Mouse (Mus musculus) heart, adult 2 months (tissue): ENCODE measurements around the gene Pask. TPM values are rescaled to one million over a fixed set of nuclear protein-coding genes. Genes with fewer than 3 reads are reported as not detected.

ENCODE experiments used
- DNase-seq, 2 experiments: peaks; one replicate each; pipeline ENCODE4 v3.0.0; 2021
- H3K27ac ChIP-seq: fragments of 200-600 bp; 2 replicates; pipeline ENCODE4 v1.8.1; 2022
- H3K27me3 ChIP-seq: fragments of 200-500 bp; 2 replicates; pipeline ENCODE4 v1.6.1; 2012; ENCODE audit warnings: mild to moderate bottlenecking, low read length, inconsistent platforms, mixed read lengths; ENCODE audit not compliant: control insufficient read depth, insufficient read depth
- H3K36me3 ChIP-seq: fragments of 200-500 bp; 2 replicates; pipeline ENCODE4 v1.6.1; 2012; ENCODE audit warnings: low read length, inconsistent platforms; ENCODE audit not compliant: control insufficient read depth, insufficient read depth
- H3K4me1 ChIP-seq: fragments of 200-500 bp; 2 replicates; pipeline ENCODE4 v1.6.1; 2011; ENCODE audit warnings: low read length; ENCODE audit not compliant: control insufficient read depth, insufficient read depth
- H3K4me3 ChIP-seq: fragments of 200-600 bp; 2 replicates; pipeline ENCODE4 v1.8.1; 2022
- H3K79me2 ChIP-seq: fragments of 200-500 bp; replicated peaks from 2 replicates; pipeline ENCODE4 v1.6.1; 2012; ENCODE audit warnings: mild to moderate bottlenecking, inconsistent platforms, low read length, moderate library complexity, mixed read lengths; ENCODE audit not compliant: control insufficient read depth, insufficient read depth
- H3K9ac ChIP-seq: fragments of 200-500 bp; 2 replicates; pipeline ENCODE4 v1.6.1; 2012; ENCODE audit warnings: low read depth, mild to moderate bottlenecking, control low read depth, inconsistent platforms, low read length, mixed read lengths
- CTCF ChIP-seq: fragments of 200-600 bp; IDR thresholded peaks from 2 replicates; pipeline ENCODE4 v1.8.1; 2022; ENCODE audit warnings: antibody characterized with exemption, mild to moderate bottlenecking, moderate library complexity
- EP300 ChIP-seq: fragments of 200-500 bp; IDR thresholded peaks from 2 replicates; pipeline ENCODE4 v1.6.1; 2011; ENCODE audit warnings: low read depth, low read length, control low read depth; ENCODE audit not compliant: insufficient read depth
- POLR2A ChIP-seq: fragments of 200-500 bp; IDR thresholded peaks from 2 replicates; pipeline ENCODE4 v1.6.1; 2011; ENCODE audit warnings: mild to moderate bottlenecking, low read depth, low read length, control low read depth; ENCODE audit not compliant: insufficient read depth
- WGBS: fragments of 180-500 bp; shearing (Covaris S2); methylation state at CpG from one replicate; pipeline ENCODE4 v1.1.7; 2018; 5-methylcytosine and 5-hydroxymethylcytosine counted together
- intact Hi-C: fragments of 180-260 bp; cut with DNase I; formaldehyde crosslinking; loops from one replicate; pipeline ENCODE4 v1.15.1; 2025
- microRNA-seq, 2 experiments: library from miRNA; unstranded; fragments of <30 nt; microRNA quantifications; one replicate each; pipeline ENCODE4 v1.2.0; 2021
- polyA plus RNA-seq: library from polyadenylated mRNA; depleted of rRNA; stranded (reverse); fragments of >200 nt; gene quantifications from 2 replicates; pipeline ENCODE4 v1.2.3, GENCODE M21; 2012; rRNA removed
- total RNA-seq, 2 experiments: library from RNA; stranded (reverse); gene quantifications; 2 replicates each; pipeline ENCODE4 v1.2.3; 2021

The Pask gene
- total and polyA plus RNA-seq, 3 experiments: 0.10 to 0.39 (median 0.27) TPM

DNA sequence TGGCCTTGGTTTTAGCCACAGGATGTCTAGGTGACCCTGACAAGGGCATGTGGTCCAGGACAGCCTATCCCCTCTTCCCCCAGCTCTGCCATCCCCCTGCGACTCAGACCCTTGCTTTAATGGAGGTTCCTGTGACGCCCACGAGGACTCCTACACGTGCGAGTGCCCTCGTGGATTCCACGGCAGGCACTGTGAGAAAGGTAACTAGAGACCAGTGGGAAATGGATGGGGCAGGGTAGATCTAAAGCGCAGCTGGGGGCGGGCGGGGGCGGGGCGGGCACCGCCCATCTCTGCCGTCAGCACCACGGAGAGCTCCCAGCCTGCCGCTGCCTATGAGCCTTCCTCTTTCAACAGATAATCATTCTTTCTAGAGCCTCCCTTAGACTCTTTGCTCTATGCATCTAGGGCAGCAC is 70.9 kb downstream of the Pask start:
- intact Hi-C loops: no loop called here
- no peaks in the 10 kb centered on the region for H3K36me3 ChIP-seq
- WGBS: 13% methylated on average over 16 of the region's 16 CpGs
- no peak overlapping the region for H3K4me3 ChIP-seq
- no peak for DNase-seq
- no peak overlapping the region for H3K27ac ChIP-seq
- TF ChIP-seq CTCF (no peak), POLR2A (no peak), EP300 (no peak)
- no peaks in the 10 kb centered on the region for H3K27me3 ChIP-seq
- H3K4me1 ChIP-seq: no peaks in the 10 kb centered on the region
- no peak overlapping the region for H3K9ac ChIP-seq
- H3K79me2 ChIP-seq: no peaks in the 10 kb centered on the region

DNA sequence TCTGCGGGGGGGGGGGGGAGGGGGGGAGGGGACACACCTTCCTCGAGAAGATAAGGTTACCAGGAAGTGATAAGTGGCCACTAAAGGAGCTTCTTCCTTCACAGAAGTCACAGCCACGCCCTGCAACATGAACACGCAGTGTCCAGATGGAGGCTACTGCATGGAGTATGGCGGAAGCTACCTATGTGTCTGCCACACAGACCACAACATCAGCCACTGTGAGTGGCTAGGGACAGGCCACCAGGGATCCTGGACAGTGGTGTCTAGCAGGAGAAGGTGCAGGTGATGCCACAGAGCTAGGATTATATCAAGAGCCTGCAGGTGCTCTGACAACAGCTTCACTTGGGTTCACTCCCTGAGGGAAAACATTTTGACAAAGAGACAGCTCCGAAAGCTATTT is 71.5 kb downstream of the Pask start:
- TF ChIP-seq POLR2A (no peak), CTCF (no peak), EP300 (no peak)
- Histone ChIP-seq H3K79me2 (no peaks in the 10 kb centered on the region), H3K9ac (no peak overlapping the region), H3K27ac (no peak overlapping the region), H3K4me3 (no peak overlapping the region), H3K4me1 (no peaks in the 10 kb centered on the region), H3K27me3 (no peaks in the 10 kb centered on the region), H3K36me3 (no peaks in the 10 kb centered on the region)
- WGBS: 64% methylated on average over 6 of the region's 6 CpGs
- intact Hi-C loops: no loop called here
- no peak for DNase-seq

DNA sequence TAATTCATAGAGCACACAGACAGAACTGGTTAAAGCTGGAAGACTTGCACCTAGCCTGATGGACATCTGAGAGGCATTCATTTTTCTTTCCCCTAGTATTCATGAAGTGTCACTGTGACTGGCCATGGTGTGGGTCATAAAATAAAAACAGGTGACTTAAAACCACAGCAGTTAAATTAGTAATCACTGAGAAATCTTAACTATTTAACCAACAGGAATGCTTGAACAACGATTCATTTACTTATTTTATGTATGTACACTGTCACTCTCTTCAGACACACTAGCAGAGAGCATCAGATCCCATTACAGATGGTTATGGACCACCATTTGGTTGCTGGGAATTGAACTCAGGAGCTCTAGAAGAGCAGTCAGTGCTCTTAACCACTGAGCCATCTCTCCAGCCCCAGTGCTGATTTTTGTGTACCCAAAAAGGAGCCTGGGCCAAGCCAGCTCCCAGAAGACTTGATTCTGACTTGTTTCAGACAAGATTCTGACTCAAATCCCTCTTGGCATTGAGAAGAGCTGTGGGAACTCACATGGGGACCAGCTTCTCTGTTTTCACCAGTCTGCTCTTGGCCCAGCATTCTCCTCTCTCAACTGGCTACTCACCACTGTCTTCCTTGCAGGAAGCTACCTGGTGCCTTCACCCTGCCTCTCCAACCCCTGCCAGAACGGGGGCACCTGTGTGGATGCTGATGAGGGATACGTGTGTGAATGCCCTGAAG is 72.6 kb downstream of the Pask start:
- intact Hi-C loops: no loop called here
- H3K4me3 ChIP-seq: no peak overlapping the region

DNA sequence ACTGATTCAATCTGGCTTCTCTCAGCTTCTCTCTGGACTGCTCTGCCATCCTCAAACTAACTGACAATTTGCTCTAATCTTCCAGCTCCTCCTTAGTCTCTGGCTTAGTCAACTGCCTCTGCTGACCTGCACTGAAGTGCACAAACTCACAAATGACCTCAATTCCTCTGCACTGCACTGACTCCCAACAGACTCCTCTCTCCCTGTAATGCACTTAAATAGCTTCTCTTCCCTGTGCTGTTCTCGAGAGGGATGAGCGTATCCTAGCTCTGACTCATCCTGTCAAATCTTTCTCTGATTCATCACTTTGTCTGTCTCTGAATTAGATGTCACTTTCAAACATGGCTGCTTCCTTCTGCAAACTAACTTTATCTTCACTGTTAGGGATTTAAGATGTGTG is 75.0 kb downstream of the Pask start:
- Histone ChIP-seq H3K9ac (no peak overlapping the region), H3K27ac (no peak overlapping the region), H3K4me3 (no peak overlapping the region), H3K36me3 (no peaks in the 10 kb centered on the region), H3K4me1 (no peaks in the 10 kb centered on the region), H3K27me3 (no peaks in the 10 kb centered on the region), H3K79me2 (no peaks in the 10 kb centered on the region)
- no peak for TF ChIP-seq CTCF
- TF ChIP-seq EP300: no peak
- TF ChIP-seq POLR2A: no peak
- 76% methylated on average over 2 of the region's 2 CpGs for WGBS
- intact Hi-C loops: no loop called here
- DNase-seq: no peak

More for the DNA sequence above, 72.6 kb downstream of the Pask start:
- Histone ChIP-seq H3K9ac (no peak overlapping the region), H3K36me3 (no peaks in the 10 kb centered on the region), H3K4me1 (no peaks in the 10 kb centered on the region), H3K79me2 (no peaks in the 10 kb centered on the region), H3K27ac (no peak overlapping the region), H3K27me3 (no peaks in the 10 kb centered on the region)
- TF ChIP-seq POLR2A: no peak
- no peak for TF ChIP-seq CTCF
- 71% methylated on average over 3 of the region's 3 CpGs for WGBS
- peak in 1 of 2 experiments; percentile 9 for DNase-seq

DNA sequence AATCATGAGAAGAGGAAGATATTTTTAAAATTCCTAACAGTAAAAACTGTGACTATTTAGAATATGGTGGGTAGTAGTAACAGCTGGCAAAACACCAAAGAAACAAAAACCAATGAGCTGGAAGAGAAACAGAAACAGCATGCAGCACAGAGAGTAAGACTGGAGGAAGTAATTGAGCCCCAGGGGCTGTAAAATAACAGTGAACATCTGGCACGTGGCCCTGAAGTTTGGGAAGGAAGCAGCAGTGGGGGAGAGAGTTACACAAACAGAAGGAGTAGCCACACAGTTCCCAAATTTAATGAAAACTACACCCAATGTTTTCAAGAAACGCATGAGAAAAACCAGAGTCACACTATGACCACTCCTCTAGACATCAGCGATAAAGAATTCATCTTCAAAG is 76.1 kb downstream of the Pask start:
- H3K9ac ChIP-seq: no peak overlapping the region
- 40% methylated on average over 3 of the region's 3 CpGs for WGBS
- H3K36me3 ChIP-seq: no peaks in the 10 kb centered on the region
- no peaks in the 10 kb centered on the region for H3K79me2 ChIP-seq
- H3K27ac ChIP-seq: no peak overlapping the region
- intact Hi-C loops: no loop called here
- no peaks in the 10 kb centered on the region for H3K27me3 ChIP-seq
- no peak for TF ChIP-seq POLR2A
- TF ChIP-seq EP300: no peak
- TF ChIP-seq CTCF: no peak
- DNase-seq: peak in 1 of 2 experiments; percentile 14
- no peak overlapping the region for H3K4me3 ChIP-seq
- no peaks in the 10 kb centered on the region for H3K4me1 ChIP-seq

Small RNA genes lying within 50 kb of the gene (microRNA-seq; reads per million reads assigned to microRNA genes)
- gene Mir6345 (0 reads per million in 2 experiments), gene Mir6901 (0 to 0.56 reads per million in 2 experiments), gene Mir6902 (0 to 0.39 reads per million in 2 experiments)

Other genes with a start within 250 kb of the Pask start
- 1 to 10 TPM; 1.2 to 2.0 TPM for gene Kif1a, start 241.5 kb downstream of the Pask start, total RNA-seq
- 1.4 and 1.8 TPM in 2 replicates for gene Kif1a, start 241.5 kb downstream of the Pask start, polyA plus RNA-seq
- not detected for gene Agxt, start 208.2 kb downstream of the Pask start, total RNA-seq
- gene Agxt, start 208.2 kb downstream of the Pask start, polyA plus RNA-seq: 0.23 TPM in 1 of 2 replicates, not detected in the other
- not detected for gene 2310007B03Rik, start 182.5 kb downstream of the Pask start, total RNA-seq
- 0.82 TPM in 1 of 2 replicates, not detected in the other for gene 2310007B03Rik, start 182.5 kb downstream of the Pask start, polyA plus RNA-seq
- under 1 TPM in 1 of 2 experiments, not detected in 1; 0.09 TPM for gene Crocc2, start 174.8 kb downstream of the Pask start, total RNA-seq
- 0.20 and 0.35 TPM in 2 replicates for gene Crocc2, start 174.8 kb downstream of the Pask start, polyA plus RNA-seq
- 1 to 10 TPM; 7.2 to 7.6 TPM for gene Sned1, start 107.6 kb downstream of the Pask start, total RNA-seq
- gene Sned1, start 107.6 kb downstream of the Pask start, polyA plus RNA-seq: 8.9 and 14.3 TPM in 2 replicates
- gene Mterf4, start 37.6 kb downstream of the Pask start, total RNA-seq: 10 to 100 TPM; 13.6 to 14.6 TPM
- 8.9 and 12.0 TPM in 2 replicates for gene Mterf4, start 37.6 kb downstream of the Pask start, polyA plus RNA-seq
- 10 to 100 TPM; 22.7 to 24.1 TPM for gene Ppp1r7, start 628 bp downstream of the Pask start, total RNA-seq
- 2.9 and 4.2 TPM in 2 replicates for gene Ppp1r7, start 628 bp downstream of the Pask start, polyA plus RNA-seq
- gene Ano7, start 30.4 kb upstream of the Pask start, total RNA-seq: not detected
- gene Ano7, start 30.4 kb upstream of the Pask start, polyA plus RNA-seq: 0.04 TPM in 1 of 2 replicates, not detected in the other
- gene Hdlbp, start 135.3 kb upstream of the Pask start, total RNA-seq: 100 to 1,000 TPM; 507 to 604 TPM
- gene Hdlbp, start 135.3 kb upstream of the Pask start, polyA plus RNA-seq: 131 and 247 TPM in 2 replicates
- 10 to 100 TPM; 18.5 to 21.5 TPM for gene Farp2, start 168.6 kb upstream of the Pask start, total RNA-seq
- 6.6 and 13.0 TPM in 2 replicates for gene Farp2, start 168.6 kb upstream of the Pask start, polyA plus RNA-seq